12 mouse cellular contexts compared by ENCODE assay signal in the genomic region with DNA sequence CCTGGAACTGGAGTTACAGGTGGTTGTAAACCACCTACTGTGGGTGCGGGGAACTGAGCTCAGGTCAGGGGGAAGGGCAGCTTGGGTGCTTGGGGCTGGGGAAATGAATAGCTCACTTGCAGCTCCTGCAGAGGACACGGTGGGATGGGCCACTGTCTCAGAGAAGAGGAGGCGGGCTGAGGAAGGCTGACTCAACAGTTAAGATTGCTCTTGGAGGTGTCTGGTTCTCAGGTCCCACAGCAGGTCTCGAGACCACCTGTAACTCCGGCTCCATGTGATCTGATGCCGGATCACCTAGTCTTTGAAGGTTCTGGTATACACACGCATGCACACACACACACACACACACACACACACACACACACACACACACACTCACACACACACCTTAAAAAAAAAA. TPM values are rescaled to one million over a fixed set of nuclear protein-coding genes. Genes with fewer than 3 reads are reported as not detected.
DNase-seq lines count a peak whose midpoint lies in the region; ATAC-seq and TF ChIP-seq lines count a peak whose summit lies in the region.
"Had no signal": no experiment of that assay in that cellular context is flagged by ENCODE, and none has a peak within 500 bp of the region (broad histone marks: within the 10 kb centered on the region; RNA-seq: fewer than 3 reads in every experiment).

No protein-coding gene starts in this region.

- H3K4me3 ChIP-seq in bone marrow, adult 2 months (replicated peaks; ENCODE audit: control insufficient read depth, low read depth, low read length), result no peak overlapping the region
- H3K4me3 ChIP-seq in kidney, postnatal 0 days (replicated peaks; ENCODE audit: low read depth, low read length), result no peak overlapping the region
- H3K4me3 ChIP-seq: erythroblast, embryonic 14.5 days; liver, embryonic 12.5 days had no signal

- peaks cover 12% of the 10 kb centered on the region for H3K4me1 ChIP-seq in bone marrow, adult 2 months (ENCODE audit: control insufficient read depth, insufficient read depth, low read length)
- peaks cover 41% of the 10 kb centered on the region for H3K4me1 ChIP-seq in kidney, postnatal 0 days (replicated peaks; ENCODE audit: insufficient read depth, low read length)

- no peak for TF ChIP-seq POLR2A in bone marrow, adult 2 months (IDR thresholded peaks at IDR 0.05; ENCODE audit: borderline replicate concordance, control insufficient read depth, low read depth, low read length)

- H3K27me3 ChIP-seq in kidney, postnatal 0 days (ENCODE audit: insufficient read depth, low read length), result no peaks in the 10 kb centered on the region
- H3K27me3 ChIP-seq: liver, embryonic 12.5 days had no signal

- peak overlapping the region; percentile 48; the same call in 1 of the 2 replicates for H3K27ac ChIP-seq in bone marrow, adult 2 months (ENCODE audit: control insufficient read depth, insufficient read depth, low read depth, low read length, poor library complexity)
- H3K27ac ChIP-seq in kidney, postnatal 0 days, result peak overlapping the region; percentile 85
- H3K27ac ChIP-seq: liver, embryonic 12.5 days had no signal

- no peak overlapping the region for H3K4me2 ChIP-seq in kidney, postnatal 0 days (ENCODE audit: low read length)
- H3K4me2 ChIP-seq: liver, embryonic 12.5 days had no signal

- no peak for TF ChIP-seq CTCF in bone marrow, adult 2 months (IDR thresholded peaks at IDR 0.05; ENCODE audit: control insufficient read depth, insufficient read depth, low read length)
- TF ChIP-seq CTCF in kidney, postnatal 0 days (IDR thresholded peaks at IDR 0.05; ENCODE audit: low read depth), result no peak

- WGBS in bone marrow, adult 2 months, result 68% methylated on average over 7 of the region's 7 CpGs
- 21% methylated on average over 7 of the region's 7 CpGs for WGBS in kidney, postnatal 0 days

- no peak overlapping the region for H3K9ac ChIP-seq in kidney, postnatal 0 days (ENCODE audit: low read depth, low read length)
- H3K9ac ChIP-seq: liver, embryonic 12.5 days had no signal

- H3K9me3 ChIP-seq in kidney, postnatal 0 days (replicated peaks; ENCODE audit: low read length), result no peaks in the 10 kb centered on the region
- H3K9me3 ChIP-seq: liver, embryonic 12.5 days had no signal

- no peak for ATAC-seq in kidney, postnatal 0 days (replicated peaks; ENCODE audit: low FRiP score, low read depth)
- no peak for ATAC-seq in monocyte, adult 5-6 weeks (replicated peaks; ENCODE audit: insufficient number of reproducible peaks, low FRiP score, low TSS enrichment, poor library complexity, severe bottlenecking)
- ATAC-seq: liver, embryonic 12.5 days had no signal

- H3K36me3 ChIP-seq in kidney, postnatal 0 days (ENCODE audit: insufficient read depth, low read length), result peaks cover 5% of the 10 kb centered on the region; the same call in 1 of the 2 replicates
- H3K36me3 ChIP-seq: liver, embryonic 12.5 days had no signal

- peak; percentile 49 for DNase-seq in thymus, postnatal 0 days (ENCODE audit: low spot score)
- DNase-seq in thymus, adult 18-20 months, result no peak
- peak; percentile 42 for DNase-seq in kidney, postnatal 0 days (ENCODE audit: low spot score)
- no peak for DNase-seq in left cerebral cortex, adult 8-10 months (ENCODE audit: low spot score in 2 of 2)
- DNase-seq in adrenal gland, postnatal 4 days (ENCODE audit: low spot score in 2 of 2), result no peak
- DNase-seq: heart, postnatal 14 days; layer of hippocampus, adult 9-11 months; right cerebral cortex, postnatal 4 days had no signal

RNA-seq across cellular contexts. Expression of gene Cd300a, which starts 13.7 kb away (rescaled TPM):
- 5.0 and 6.8 TPM in 2 replicates for polyA plus RNA-seq in thymus, postnatal 0 days (2015; fragmentation: Nextera tagmentation; extraction: Ambion mirVana)
- 4.7 and 15.1 TPM in 2 replicates for polyA plus RNA-seq in bone marrow, adult 2 months (2011; ENCODE audit: insufficient read depth, insufficient read length, low replicate concordance, missing spikeins)
- 1.5 and 1.7 TPM in 2 replicates for polyA plus RNA-seq in kidney, postnatal 0 days (2015; fragmentation: Nextera tagmentation; extraction: Ambion mirVana)
- under 1 TPM; 0.40 to 0.87 (median 0.73) TPM for total RNA-seq in left cerebral cortex, adult 8-10 months (2022)
- 1 to 10 TPM; 1.9 to 3.3 TPM for total RNA-seq in adrenal gland, postnatal 4 days (2021)
- 204 to 286 TPM (median 215 TPM) in 3 replicates for total RNA-seq in monocyte, adult 5-6 weeks (2017)
- polyA plus RNA-seq: erythroblast, embryonic 14.5 days had no signal

RNA-seq across cellular contexts. Expression of gene Gprc5c, which starts 25.2 kb away (rescaled TPM):
- 5.0 and 5.3 TPM in 2 replicates for polyA plus RNA-seq in thymus, postnatal 0 days (2015; fragmentation: Nextera tagmentation; extraction: Ambion mirVana)
- 1.1 and 1.4 TPM in 2 replicates for polyA plus RNA-seq in bone marrow, adult 2 months (2011; ENCODE audit: insufficient read depth, insufficient read length, low replicate concordance, missing spikeins)
- polyA plus RNA-seq in kidney, postnatal 0 days (2015; fragmentation: Nextera tagmentation; extraction: Ambion mirVana), result 118 and 131 TPM in 2 replicates
- 1 to 10 TPM; 4.6 to 5.6 (median 5.4) TPM for total RNA-seq in left cerebral cortex, adult 8-10 months (2022)
- 10 to 100 TPM; 17.6 to 41.1 TPM for total RNA-seq in adrenal gland, postnatal 4 days (2021)
- 0.78 to 3.1 TPM (median 1.9 TPM) in 3 replicates for total RNA-seq in monocyte, adult 5-6 weeks (2017)

RNA-seq across cellular contexts. Expression of gene Cd300lb, which starts 58.0 kb away (rescaled TPM):
- 0.15 and 0.29 TPM in 2 replicates for polyA plus RNA-seq in thymus, postnatal 0 days (2015; fragmentation: Nextera tagmentation; extraction: Ambion mirVana)
- 3.1 and 17.5 TPM in 2 replicates for polyA plus RNA-seq in bone marrow, adult 2 months (2011; ENCODE audit: insufficient read depth, insufficient read length, low replicate concordance, missing spikeins)
- polyA plus RNA-seq in kidney, postnatal 0 days (2015; fragmentation: Nextera tagmentation; extraction: Ambion mirVana), result 0.36 and 0.43 TPM in 2 replicates
- not detected for total RNA-seq in left cerebral cortex, adult 8-10 months (2022)
- total RNA-seq in adrenal gland, postnatal 4 days (2021), result under 1 TPM; 0.73 to 0.76 TPM
- 53.2 to 124 TPM (median 94.6 TPM) in 3 replicates for total RNA-seq in monocyte, adult 5-6 weeks (2017)
- polyA plus RNA-seq: erythroblast, embryonic 14.5 days had no signal

Comparison
In these comparisons a context has a peak if more than half of its experiments do, and no peak if none do; other contexts are left out.
1. DNase-seq: peak in thymus, postnatal 0 days (single experiment) and kidney, postnatal 0 days (single experiment); none in thymus, adult 18-20 months (0 of 2), left cerebral cortex, adult 8-10 months (0 of 2) and adrenal gland, postnatal 4 days (0 of 2).
2. RNA of gene Cd300a, which starts 13.7 kb away (total RNA-seq): 204 to 286 TPM in monocyte, adult 5-6 weeks; 1.9 to 3.3 TPM in adrenal gland, postnatal 4 days and 0.40 to 0.87 TPM in left cerebral cortex, adult 8-10 months; every median in the first group is over 10 times any median in the second.
3. RNA of gene Cd300lb, which starts 58.0 kb away (total RNA-seq): 53.2 to 124 TPM in monocyte, adult 5-6 weeks; 0.73 to 0.76 TPM in adrenal gland, postnatal 4 days and not detected in left cerebral cortex, adult 8-10 months; every median in the first group is over 10 times any median in the second.